Mouse (Mus musculus) liver, adult 2 months (tissue): ENCODE data around the gene Palmd.

ENCODE experiments used
- CTCF ChIP-seq: fragments of 200-500 bp; IDR thresholded peaks from 2 replicates; pipeline ENCODE4 v1.5.1; 2011; ENCODE audit warnings: low read depth, low read length, control low read depth
- POLR2A ChIP-seq: fragments of 200-500 bp; IDR thresholded peaks from 2 replicates; pipeline ENCODE4 v1.6.1; 2011; ENCODE audit warnings: low read length, control low read depth; ENCODE audit not compliant: insufficient read depth; ENCODE audit errors: extremely low read depth

- TF ChIP-seq CTCF, result no peak
- TF ChIP-seq POLR2A, result no peak
Measured at GRCm38 (mm10) chr3:116964426-116964825, 4.4 kb downstream of the Palmd start.
